Mouse (Mus musculus) midbrain, postnatal 0 days (tissue): ENCODE data around the gene Crebl2. TPM values are rescaled to one million over a fixed set of nuclear protein-coding genes. Genes with fewer than 3 reads are reported as not detected.

ENCODE experiments used
- ATAC-seq: fragments of 200-750 bp; cut with Nextera tagmentation; 2 replicates; pipeline ENCODE4 v1.8.0; 2017; ENCODE audit warnings: moderate number of reproducible peaks, mild to moderate bottlenecking, moderate TSS enrichment, moderate library complexity; ENCODE audit not compliant: low FRiP score
- DNase-seq: peaks from one replicate; pipeline ENCODE4 v3.0.0-alpha.2; 2015; ENCODE audit warnings: low spot score
- H3K27ac ChIP-seq: fragments of 300-500 bp; sonication (generic); 2 replicates; pipeline ENCODE4 v1.5.1; 2014; ENCODE audit warnings: low read depth, mild to moderate bottlenecking, low read length, mixed read lengths
- H3K27me3 ChIP-seq: fragments of 300-500 bp; sonication (generic); 2 replicates; pipeline ENCODE4 v1.6.1; 2014; ENCODE audit warnings: low read length, control low read depth, mixed read lengths; ENCODE audit not compliant: insufficient read depth
- H3K36me3 ChIP-seq: fragments of 300-500 bp; sonication (generic); 2 replicates; pipeline ENCODE4 v1.6.1; 2014; ENCODE audit warnings: low read length, control low read depth, mixed read lengths; ENCODE audit not compliant: insufficient read depth
- H3K4me1 ChIP-seq: fragments of 300-500 bp; sonication (generic); 2 replicates; pipeline ENCODE4 v1.6.1; 2014; ENCODE audit warnings: mild to moderate bottlenecking, control low read depth, antibody characterized with exemption, low read length, mixed read lengths; ENCODE audit not compliant: insufficient read depth
- H3K4me2 ChIP-seq: fragments of 300-500 bp; sonication (generic); 2 replicates; pipeline ENCODE4 v1.6.1; 2014; ENCODE audit warnings: low read depth, mild to moderate bottlenecking, low read length, mixed read lengths; ENCODE audit not compliant: poor library complexity, severe bottlenecking
- H3K4me3 ChIP-seq: fragments of 300-500 bp; sonication (generic); 2 replicates; pipeline ENCODE4 v1.5.1; 2014; ENCODE audit warnings: low read depth, mild to moderate bottlenecking, low read length, moderate library complexity
- H3K9ac ChIP-seq: fragments of 300-500 bp; sonication (generic); replicated peaks from 2 replicates; pipeline ENCODE4 v1.6.1; 2014; ENCODE audit warnings: mild to moderate bottlenecking, low read length, moderate library complexity, mixed read lengths; ENCODE audit not compliant: poor library complexity, severe bottlenecking
- H3K9me3 ChIP-seq: fragments of 300-500 bp; sonication (generic); 2 replicates; pipeline ENCODE4 v1.6.1; 2016; ENCODE audit warnings: low read length, control low read depth
- CTCF ChIP-seq: IDR thresholded peaks from 2 replicates; pipeline ENCODE4 v1.5.1; 2016; ENCODE audit warnings: antibody characterized with exemption, mild to moderate bottlenecking
- WGBS: fragments of 180-500 bp; shearing (Covaris S2); extraction: QIAGEN DNeasy Blood & Tissue Kit; methylation state at CpG from one replicate; pipeline ENCODE4 v1.1.7; 2014; 5-methylcytosine and 5-hydroxymethylcytosine counted together
- polyA plus RNA-seq: library from polyadenylated mRNA; unstranded; fragments of >200 nt; fragmentation: Nextera tagmentation; extraction: Ambion mirVana; gene quantifications from 2 replicates; pipeline ENCODE4 v1.2.1, GENCODE M21; 2015
- total RNA-seq: library from RNA; depleted of rRNA; stranded (reverse); fragments of >200 nt; gene quantifications from 2 replicates; pipeline ENCODE4 v1.2.3, GENCODE M21; 2014

Gene Crebl2
- total and polyA plus RNA-seq, 2 experiments from 2014 or later: 3.5 to 10.0 TPM

- H3K27me3 ChIP-seq: no peaks in the 10 kb centered on the region
- DNase-seq (no peak), ATAC-seq (no peak)
- no peak overlapping the region for H3K4me2 ChIP-seq
- no peaks in the 10 kb centered on the region for H3K36me3 ChIP-seq
- no peak for TF ChIP-seq CTCF
- no peak overlapping the region for H3K9ac ChIP-seq
- WGBS: 81% methylated on average over 1 of the region's 1 CpGs
- no peaks in the 10 kb centered on the region for H3K9me3 ChIP-seq
- H3K4me3 ChIP-seq: no peak overlapping the region
- no peaks in the 10 kb centered on the region for H3K4me1 ChIP-seq
- no peak overlapping the region for H3K27ac ChIP-seq
Observed at GRCm38 (mm10) chr6:134801483-134801882, 28.5 kb upstream of the Crebl2 start.

- no peaks in the 10 kb centered on the region for H3K36me3 ChIP-seq
- no peak overlapping the region for H3K9ac ChIP-seq
- 79% methylated on average over 9 of the region's 9 CpGs for WGBS
- DNase-seq (no peak), ATAC-seq (no peak)
- no peak overlapping the region for H3K4me2 ChIP-seq
- H3K27me3 ChIP-seq: no peaks in the 10 kb centered on the region
- no peak overlapping the region for H3K4me3 ChIP-seq
- no peaks in the 10 kb centered on the region for H3K9me3 ChIP-seq
- H3K27ac ChIP-seq: no peak overlapping the region
- no peaks in the 10 kb centered on the region for H3K4me1 ChIP-seq
- no peak for TF ChIP-seq CTCF
Observed at GRCm38 (mm10) chr6:134802641-134803043, 27.3 kb upstream of the Crebl2 start.

- TF ChIP-seq CTCF: no peak
- Histone ChIP-seq H3K36me3 (no peaks in the 10 kb centered on the region), H3K4me2 (no peak overlapping the region), H3K9me3 (no peaks in the 10 kb centered on the region), H3K9ac (no peak overlapping the region), H3K27ac (no peak overlapping the region), H3K4me3 (no peak overlapping the region), H3K4me1 (no peaks in the 10 kb centered on the region), H3K27me3 (no peaks in the 10 kb centered on the region)
- ATAC-seq (no peak), DNase-seq (no peak)
- WGBS: 83% methylated on average over 5 of the region's 5 CpGs
Observed at GRCm38 (mm10) chr6:134804736-134805277, 25.1 kb upstream of the Crebl2 start.

DNA sequence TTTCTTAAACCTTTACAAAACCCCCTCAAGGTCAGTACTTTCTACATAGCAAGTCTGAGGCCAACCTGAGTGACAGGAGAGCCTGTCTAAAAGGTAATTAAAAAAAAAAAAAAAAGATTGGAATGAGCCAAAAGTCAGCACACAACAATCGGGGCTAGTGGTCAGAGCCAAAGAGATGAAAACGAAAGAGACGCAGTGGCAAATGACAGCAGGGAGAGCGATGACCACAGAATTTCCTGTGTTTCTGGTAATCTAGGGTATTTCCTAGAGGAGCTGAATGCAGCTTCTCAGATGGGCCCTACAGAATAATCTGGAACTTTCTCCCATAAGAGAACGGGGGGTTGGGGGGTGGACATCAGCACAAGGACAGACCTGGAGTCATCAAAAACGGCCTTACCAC is 23.8 kb upstream of the Crebl2 start:
- Histone ChIP-seq H3K4me3 (no peak overlapping the region), H3K4me1 (no peaks in the 10 kb centered on the region), H3K27me3 (no peaks in the 10 kb centered on the region), H3K4me2 (no peak overlapping the region), H3K36me3 (no peaks in the 10 kb centered on the region), H3K9ac (no peak overlapping the region), H3K9me3 (no peaks in the 10 kb centered on the region), H3K27ac (no peak overlapping the region)
- ATAC-seq: no peak
- 91% methylated on average over 6 of the region's 6 CpGs for WGBS
- TF ChIP-seq CTCF: no peak
- DNase-seq: no peak

DNA sequence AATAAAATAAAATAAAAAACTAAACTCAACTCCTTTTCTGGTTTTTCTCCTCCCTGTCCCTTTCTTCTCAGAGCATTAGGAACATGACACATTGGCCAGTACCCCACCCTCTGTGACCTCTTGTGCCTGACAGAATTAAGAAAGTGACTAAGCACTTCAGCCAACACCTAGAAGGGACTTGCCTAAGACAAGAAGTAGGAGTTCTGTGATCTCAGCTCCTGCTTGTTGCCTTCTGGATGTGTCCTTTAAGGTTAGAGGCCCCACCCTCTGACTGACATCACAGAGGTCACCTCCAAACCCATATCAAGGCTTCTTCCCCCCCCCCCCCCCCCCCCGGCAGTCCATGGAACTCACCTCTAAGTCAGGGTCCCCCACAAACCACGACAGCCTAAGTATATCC is 22.9 kb upstream of the Crebl2 start:
- Histone ChIP-seq H3K4me1 (no peaks in the 10 kb centered on the region), H3K27me3 (no peaks in the 10 kb centered on the region), H3K36me3 (no peaks in the 10 kb centered on the region), H3K27ac (no peak overlapping the region), H3K4me2 (no peak overlapping the region), H3K4me3 (no peak overlapping the region), H3K9me3 (no peaks in the 10 kb centered on the region), H3K9ac (no peak overlapping the region)
- no peak for DNase-seq
- TF ChIP-seq CTCF: no peak
- whole genome bisulfite sequencing: 80% methylated on average over 2 of the region's 2 CpGs
- no peak for ATAC-seq

DNA sequence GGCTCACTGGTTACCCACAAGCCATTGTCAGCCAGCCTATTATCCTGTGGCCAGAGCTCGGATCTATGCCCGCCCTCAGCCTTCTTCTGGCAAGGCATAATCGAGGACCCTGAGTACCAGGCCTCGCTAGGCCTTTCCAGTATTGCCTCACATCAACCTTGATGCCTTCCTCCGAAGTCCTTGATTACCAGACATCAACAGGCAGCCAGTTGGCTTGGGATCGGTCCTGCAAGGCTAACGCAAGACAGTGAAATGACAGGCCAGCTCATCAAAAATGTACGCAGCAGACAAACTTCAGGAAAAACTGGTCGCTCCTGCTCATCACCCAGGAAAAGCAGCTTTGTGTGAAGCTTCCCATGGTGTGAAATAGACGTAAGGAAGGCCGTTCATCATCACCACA is 22.2 kb upstream of the Crebl2 start:
- 88% methylated on average over 11 of the region's 11 CpGs for WGBS
- Histone ChIP-seq H3K27ac (no peak overlapping the region), H3K4me1 (no peaks in the 10 kb centered on the region), H3K4me2 (no peak overlapping the region), H3K4me3 (no peak overlapping the region), H3K36me3 (no peaks in the 10 kb centered on the region), H3K9ac (no peak overlapping the region), H3K27me3 (no peaks in the 10 kb centered on the region), H3K9me3 (no peaks in the 10 kb centered on the region)
- ATAC-seq (no peak), DNase-seq (no peak)
- TF ChIP-seq CTCF: no peak
